Mouse (Mus musculus): ENCODE data around the gene Adamts2. TPM values are rescaled to one million over a fixed set of nuclear protein-coding genes. Genes with fewer than 3 reads are reported as not detected.

Adamts2 gene
- total and polyA plus RNA-seq, 2 experiments from 2014 or later = 8.7 to 19.4 TPM

DNA sequence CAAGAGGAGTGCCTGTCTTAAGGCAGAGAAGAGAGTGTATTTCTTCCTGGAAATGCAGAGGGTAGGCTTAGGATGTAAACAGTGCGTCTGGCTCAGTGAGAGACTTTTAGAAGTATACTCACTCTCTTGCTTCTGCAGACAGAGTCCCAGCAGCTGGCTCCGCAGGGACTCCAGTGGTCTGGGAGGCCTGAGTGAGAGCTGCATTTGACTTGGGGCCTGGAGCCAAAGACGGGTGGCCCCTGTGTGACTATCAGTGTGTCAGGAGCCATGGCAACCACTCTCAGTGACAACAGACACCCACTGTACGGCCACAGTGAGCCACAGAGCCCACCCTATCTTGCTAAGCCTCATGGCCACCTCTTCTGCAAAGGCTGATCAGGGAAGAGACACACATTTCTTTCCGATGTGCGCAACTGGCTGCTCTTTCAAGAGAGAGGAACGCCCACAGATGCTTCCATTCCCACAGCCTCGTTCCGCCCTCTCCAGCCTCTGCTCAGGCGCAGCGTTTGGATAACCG is 115.6 kb downstream of the Adamts2 start:
- TF ChIP-seq CTCF (IDR thresholded peaks at IDR 0.05; ENCODE audit: low read depth) (no peak), EP300 (IDR thresholded peaks at IDR 0.05; ENCODE audit: low read depth) (no peak)
- peak; percentile 14 for DNase-seq (ENCODE audit: low spot score)
- peak overlapping the region; percentile 54 for H3K27ac ChIP-seq (ENCODE audit: low read depth)

GRCm38 (mm10) chr11:50718862-50719261 is 117.0 kb downstream of the Adamts2 start:
- TF ChIP-seq EP300 (IDR thresholded peaks at IDR 0.05; ENCODE audit: low read depth) (no peak), CTCF (IDR thresholded peaks at IDR 0.05; ENCODE audit: low read depth) (no peak)
- DNase-seq (ENCODE audit: low spot score) = no peak
- Histone ChIP-seq H3K27me3 (ENCODE audit: control insufficient read depth, insufficient read depth, low read length) (peaks cover 8% of the 10 kb centered on the region), H3K36me3 (replicated peaks; ENCODE audit: control insufficient read depth, insufficient read depth, low read length) (no peaks in the 10 kb centered on the region), H3K9me3 (replicated peaks; ENCODE audit: control insufficient read depth, low read length) (no peaks in the 10 kb centered on the region), H3K4me3 (ENCODE audit: low read depth, low read length) (no peak overlapping the region), H3K4me1 (ENCODE audit: control insufficient read depth, insufficient read depth) (no peaks in the 10 kb centered on the region), H3K4me2 (ENCODE audit: low read depth, low read length) (no peak overlapping the region), H3K9ac (replicated peaks; ENCODE audit: low read depth, low read length) (no peak overlapping the region), H3K27ac (ENCODE audit: low read depth) (no peak overlapping the region)
- no peak for ATAC-seq (ENCODE audit: insufficient read depth, low read depth)
- WGBS = 59% methylated on average over 6 of the region's 6 CpGs

More for the DNA sequence above, 115.6 kb downstream of the Adamts2 start:
- Histone ChIP-seq H3K9ac (replicated peaks; ENCODE audit: low read depth, low read length) (no peak overlapping the region), H3K27me3 (ENCODE audit: control insufficient read depth, insufficient read depth, low read length) (peaks cover 11% of the 10 kb centered on the region), H3K4me2 (ENCODE audit: low read depth, low read length) (no peak overlapping the region), H3K9me3 (replicated peaks; ENCODE audit: control insufficient read depth, low read length) (no peaks in the 10 kb centered on the region), H3K36me3 (replicated peaks; ENCODE audit: control insufficient read depth, insufficient read depth, low read length) (no peaks in the 10 kb centered on the region), H3K4me1 (ENCODE audit: control insufficient read depth, insufficient read depth) (no peaks in the 10 kb centered on the region), H3K4me3 (ENCODE audit: low read depth, low read length) (no peak overlapping the region)
- WGBS = 55% methylated on average over 12 of the region's 12 CpGs
- peak; percentile 9; the same call in 1 of the 2 replicates for ATAC-seq (ENCODE audit: insufficient read depth, low read depth)

DNA sequence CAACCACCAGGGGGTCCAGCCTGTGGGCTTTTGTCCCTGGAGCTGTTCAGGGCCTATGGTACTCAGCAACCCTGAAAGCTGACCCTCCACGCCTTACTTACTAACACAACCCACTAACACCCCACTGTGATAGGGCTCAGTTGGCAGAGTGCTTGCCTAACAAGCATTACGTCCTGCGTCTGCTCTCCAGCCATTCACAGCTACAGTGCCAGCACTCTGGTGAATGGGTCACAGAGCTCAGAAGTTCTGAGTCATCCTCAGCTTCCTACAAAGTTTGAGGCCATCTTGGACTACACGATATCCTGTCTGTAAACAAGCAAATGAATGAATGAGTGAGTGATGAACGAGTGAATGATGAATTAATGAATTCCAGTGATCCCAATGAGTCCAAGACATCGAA is 118.5 kb downstream of the Adamts2 start:
- Histone ChIP-seq H3K9ac (replicated peaks; ENCODE audit: low read depth, low read length) (no peak overlapping the region), H3K4me3 (ENCODE audit: low read depth, low read length) (no peak overlapping the region), H3K4me1 (ENCODE audit: control insufficient read depth, insufficient read depth) (no peaks in the 10 kb centered on the region), H3K27ac (ENCODE audit: low read depth) (no peak overlapping the region), H3K9me3 (replicated peaks; ENCODE audit: control insufficient read depth, low read length) (no peaks in the 10 kb centered on the region), H3K36me3 (replicated peaks; ENCODE audit: control insufficient read depth, insufficient read depth, low read length) (no peaks in the 10 kb centered on the region), H3K4me2 (ENCODE audit: low read depth, low read length) (no peak overlapping the region), H3K27me3 (ENCODE audit: control insufficient read depth, insufficient read depth, low read length) (0 out of 2 replicates have a peak, but pooled peaks cover 3% of the 10 kb centered on the region)
- WGBS = 76% methylated on average over 6 of the region's 6 CpGs
- DNase-seq (ENCODE audit: low spot score) (no peak), ATAC-seq (ENCODE audit: insufficient read depth, low read depth) (no peak)
- TF ChIP-seq EP300 (IDR thresholded peaks at IDR 0.05; ENCODE audit: low read depth) (no peak), CTCF (IDR thresholded peaks at IDR 0.05; ENCODE audit: low read depth) (no peak)

DNA sequence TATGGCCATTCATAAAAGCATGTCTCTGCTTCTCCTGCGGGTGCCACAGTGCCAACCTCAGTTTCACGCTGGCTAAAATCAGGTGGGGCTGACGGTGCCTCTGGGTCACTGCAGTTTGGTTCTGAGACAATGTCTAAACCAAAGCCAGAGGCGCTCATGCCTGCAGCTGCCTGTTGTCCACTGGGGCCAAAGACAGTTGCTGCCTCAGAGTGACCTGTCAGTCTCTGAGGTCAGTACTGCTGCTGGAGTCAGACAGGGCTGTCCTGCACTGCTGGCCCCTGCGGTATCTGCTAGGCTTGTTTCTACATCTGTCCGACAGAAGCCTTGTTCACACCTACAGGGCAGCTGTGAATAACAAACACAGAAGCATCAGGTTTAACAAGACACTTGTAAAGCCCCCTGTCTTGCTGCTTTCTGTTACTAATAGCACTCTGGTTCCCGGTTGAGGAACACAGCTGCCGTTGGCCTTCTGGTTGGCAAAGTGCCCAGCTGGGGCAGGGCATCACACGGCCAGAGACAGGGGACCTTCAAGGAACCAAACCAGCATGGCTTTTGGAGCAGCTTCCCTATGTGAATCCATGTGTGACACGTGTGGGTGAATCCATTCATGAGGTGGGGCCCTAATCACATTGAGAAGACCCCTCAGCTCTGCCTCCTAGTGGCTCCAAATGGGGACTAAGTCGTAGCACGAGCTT is 119.1 kb downstream of the Adamts2 start:
- TF ChIP-seq CTCF (IDR thresholded peaks at IDR 0.05; ENCODE audit: low read depth) = no peak; the same call in 1 of the 2 replicates
- no peak for TF ChIP-seq EP300 (IDR thresholded peaks at IDR 0.05; ENCODE audit: low read depth)

GRCm38 (mm10) chr11:50725595-50725994 is 123.7 kb downstream of the Adamts2 start:
- H3K27ac ChIP-seq (ENCODE audit: low read depth) = no peak overlapping the region
- WGBS = 67% methylated on average over 4 of the region's 4 CpGs
- no peaks in the 10 kb centered on the region for H3K4me1 ChIP-seq (ENCODE audit: control insufficient read depth, insufficient read depth)

More for the DNA sequence above, 119.1 kb downstream of the Adamts2 start:
- 0 out of 2 replicates have a peak, but pooled peaks cover 3% of the 10 kb centered on the region for H3K27me3 ChIP-seq (ENCODE audit: control insufficient read depth, insufficient read depth, low read length)
- no peak for ATAC-seq (ENCODE audit: insufficient read depth, low read depth)
- H3K4me2 ChIP-seq (ENCODE audit: low read depth, low read length) = no peak overlapping the region
- peak; percentile 45 for DNase-seq (ENCODE audit: low spot score)
- no peaks in the 10 kb centered on the region for H3K9me3 ChIP-seq (replicated peaks; ENCODE audit: control insufficient read depth, low read length)
- WGBS = 41% methylated on average over 12 of the region's 12 CpGs
- no peaks in the 10 kb centered on the region for H3K4me1 ChIP-seq (ENCODE audit: control insufficient read depth, insufficient read depth)
- H3K36me3 ChIP-seq (replicated peaks; ENCODE audit: control insufficient read depth, insufficient read depth, low read length) = no peaks in the 10 kb centered on the region
- H3K27ac ChIP-seq (ENCODE audit: low read depth) = no peak overlapping the region
- H3K9ac ChIP-seq (replicated peaks; ENCODE audit: low read depth, low read length) = no peak overlapping the region
- H3K4me3 ChIP-seq (ENCODE audit: low read depth, low read length) = no peak overlapping the region

More at GRCm38 (mm10) chr11:50725595-50725994, 123.7 kb downstream of the Adamts2 start:
- DNase-seq (ENCODE audit: low spot score) = no peak
- no peak overlapping the region for H3K4me3 ChIP-seq (ENCODE audit: low read depth, low read length)
- no peak overlapping the region for H3K9ac ChIP-seq (replicated peaks; ENCODE audit: low read depth, low read length)
- no peaks in the 10 kb centered on the region for H3K36me3 ChIP-seq (replicated peaks; ENCODE audit: control insufficient read depth, insufficient read depth, low read length)
- TF ChIP-seq EP300 (IDR thresholded peaks at IDR 0.05; ENCODE audit: low read depth) (no peak), CTCF (IDR thresholded peaks at IDR 0.05; ENCODE audit: low read depth) (no peak)
- no peak overlapping the region for H3K4me2 ChIP-seq (ENCODE audit: low read depth, low read length)
- no peak for ATAC-seq (ENCODE audit: insufficient read depth, low read depth)
- no peaks in the 10 kb centered on the region for H3K27me3 ChIP-seq (ENCODE audit: control insufficient read depth, insufficient read depth, low read length)
- no peaks in the 10 kb centered on the region for H3K9me3 ChIP-seq (replicated peaks; ENCODE audit: control insufficient read depth, low read length)

Measured in heart, postnatal 0 days (tissue).